Mouse (Mus musculus): Measurements from ENCODE around the gene Echdc1. TPM values are rescaled to one million over a fixed set of nuclear protein-coding genes. Genes with fewer than 3 reads are reported as not detected.
A peak's percentile ranks its signal among the peaks of the same experiment; 100 is the strongest.

Echdc1 gene
- polyA plus RNA-seq, 1 experiment from 2014 or later = 24.8 TPM

GRCm38 (mm10) chr10:29338355-29339056 is 25.5 kb downstream of the Echdc1 start:
- Histone ChIP-seq H3K9me3 (ENCODE audit: control insufficient read depth, low read length) (no peaks in the 10 kb centered on the region), H3K4me2 (ENCODE audit: low read depth) (no peak overlapping the region), H3K27ac (ENCODE audit: low read depth, low read length) (no peak overlapping the region), H3K9ac (ENCODE audit: low read length) (no peak overlapping the region), H3K4me1 (ENCODE audit: control insufficient read depth, insufficient read depth, low read length) (no peaks in the 10 kb centered on the region), H3K27me3 (ENCODE audit: control insufficient read depth, insufficient read depth, low read length) (no peaks in the 10 kb centered on the region), H3K36me3 (ENCODE audit: control insufficient read depth, insufficient read depth, low read length) (no peaks in the 10 kb centered on the region), H3K4me3 (ENCODE audit: low read depth, low read length) (no peak overlapping the region)
- 55% methylated on average over 4 of the region's 4 CpGs for WGBS
- peak; percentile 28; the same call in 1 of the 2 replicates for ATAC-seq (ENCODE audit: insufficient read depth, low FRiP score, low TSS enrichment)
- DNase-seq (ENCODE audit: low spot score) = peak; percentile 76

- Histone ChIP-seq H3K4me3 (ENCODE audit: low read depth, low read length) (no peak overlapping the region), H3K4me1 (ENCODE audit: control insufficient read depth, insufficient read depth, low read length) (no peaks in the 10 kb centered on the region), H3K9me3 (ENCODE audit: control insufficient read depth, low read length) (no peaks in the 10 kb centered on the region), H3K36me3 (ENCODE audit: control insufficient read depth, insufficient read depth, low read length) (peaks cover 2% of the 10 kb centered on the region), H3K9ac (ENCODE audit: low read length) (no peak overlapping the region), H3K4me2 (ENCODE audit: low read depth) (no peak overlapping the region), H3K27ac (ENCODE audit: low read depth, low read length) (no peak overlapping the region), H3K27me3 (ENCODE audit: control insufficient read depth, insufficient read depth, low read length) (no peaks in the 10 kb centered on the region)
- ATAC-seq (ENCODE audit: insufficient read depth, low FRiP score, low TSS enrichment) = no peak
- 92% methylated on average over 4 of the region's 4 CpGs for WGBS
- no peak for DNase-seq (ENCODE audit: low spot score)
These were observed 31.3 kb downstream of the Echdc1 start for GRCm38 (mm10) chr10:29344232-29344631.

GRCm38 (mm10) chr10:29346638-29347037 is 33.7 kb downstream of the Echdc1 start:
- DNase-seq (ENCODE audit: low spot score) (no peak), ATAC-seq (ENCODE audit: insufficient read depth, low FRiP score, low TSS enrichment) (no peak)
- Histone ChIP-seq H3K4me1 (ENCODE audit: control insufficient read depth, insufficient read depth, low read length) (no peaks in the 10 kb centered on the region), H3K27me3 (ENCODE audit: control insufficient read depth, insufficient read depth, low read length) (no peaks in the 10 kb centered on the region), H3K9me3 (ENCODE audit: control insufficient read depth, low read length) (no peaks in the 10 kb centered on the region), H3K4me3 (ENCODE audit: low read depth, low read length) (no peak overlapping the region), H3K27ac (ENCODE audit: low read depth, low read length) (no peak overlapping the region), H3K36me3 (ENCODE audit: control insufficient read depth, insufficient read depth, low read length) (peaks cover 2% of the 10 kb centered on the region), H3K9ac (ENCODE audit: low read length) (no peak overlapping the region), H3K4me2 (ENCODE audit: low read depth) (no peak overlapping the region)
- 96% methylated on average over 7 of the region's 7 CpGs for WGBS

- Histone ChIP-seq H3K9me3 (ENCODE audit: control insufficient read depth, low read length) (no peaks in the 10 kb centered on the region), H3K4me2 (ENCODE audit: low read depth) (no peak overlapping the region), H3K9ac (ENCODE audit: low read length) (no peak overlapping the region), H3K4me1 (ENCODE audit: control insufficient read depth, insufficient read depth, low read length) (no peaks in the 10 kb centered on the region), H3K27me3 (ENCODE audit: control insufficient read depth, insufficient read depth, low read length) (no peaks in the 10 kb centered on the region), H3K36me3 (ENCODE audit: control insufficient read depth, insufficient read depth, low read length) (no peaks in the 10 kb centered on the region; the same call in 1 of the 2 replicates), H3K4me3 (ENCODE audit: low read depth, low read length) (no peak overlapping the region), H3K27ac (ENCODE audit: low read depth, low read length) (no peak overlapping the region)
- 96% methylated on average over 2 of the region's 2 CpGs for WGBS
- ATAC-seq (ENCODE audit: insufficient read depth, low FRiP score, low TSS enrichment) (no peak), DNase-seq (ENCODE audit: low spot score) (no peak)
These were observed 38.5 kb downstream of the Echdc1 start for GRCm38 (mm10) chr10:29351420-29351819.

- no peak for ATAC-seq (ENCODE audit: insufficient read depth, low FRiP score, low TSS enrichment)
- no peak overlapping the region for H3K27ac ChIP-seq (ENCODE audit: low read depth, low read length)
- H3K36me3 ChIP-seq (ENCODE audit: control insufficient read depth, insufficient read depth, low read length) = no peaks in the 10 kb centered on the region
- whole genome bisulfite sequencing = 87% methylated on average over 3 of the region's 3 CpGs
- H3K27me3 ChIP-seq (ENCODE audit: control insufficient read depth, insufficient read depth, low read length) = no peaks in the 10 kb centered on the region
- H3K4me2 ChIP-seq (ENCODE audit: low read depth) = no peak overlapping the region
- no peak overlapping the region for H3K4me3 ChIP-seq (ENCODE audit: low read depth, low read length)
- H3K4me1 ChIP-seq (ENCODE audit: control insufficient read depth, insufficient read depth, low read length) = no peaks in the 10 kb centered on the region
- no peak for DNase-seq (ENCODE audit: low spot score)
- H3K9ac ChIP-seq (ENCODE audit: low read length) = no peak overlapping the region
- H3K9me3 ChIP-seq (ENCODE audit: control insufficient read depth, low read length) = no peaks in the 10 kb centered on the region
These were observed 39.6 kb downstream of the Echdc1 start for GRCm38 (mm10) chr10:29352575-29352974.

GRCm38 (mm10) chr10:29354183-29354582 is 41.2 kb downstream of the Echdc1 start:
- no peak overlapping the region for H3K9ac ChIP-seq (ENCODE audit: low read length)
- H3K27ac ChIP-seq (ENCODE audit: low read depth, low read length) = no peak overlapping the region
- H3K9me3 ChIP-seq (ENCODE audit: control insufficient read depth, low read length) = no peaks in the 10 kb centered on the region
- ATAC-seq (ENCODE audit: insufficient read depth, low FRiP score, low TSS enrichment) (no peak), DNase-seq (ENCODE audit: low spot score) (no peak)
- H3K4me1 ChIP-seq (ENCODE audit: control insufficient read depth, insufficient read depth, low read length) = no peaks in the 10 kb centered on the region
- 70% methylated on average over 7 of the region's 7 CpGs for WGBS
- no peaks in the 10 kb centered on the region for H3K27me3 ChIP-seq (ENCODE audit: control insufficient read depth, insufficient read depth, low read length)
- no peak overlapping the region for H3K4me3 ChIP-seq (ENCODE audit: low read depth, low read length)
- no peak overlapping the region for H3K4me2 ChIP-seq (ENCODE audit: low read depth)
- no peaks in the 10 kb centered on the region for H3K36me3 ChIP-seq (ENCODE audit: control insufficient read depth, insufficient read depth, low read length)

GRCm38 (mm10) chr10:29361095-29361463 is 48.1 kb downstream of the Echdc1 start:
- Histone ChIP-seq H3K27me3 (ENCODE audit: control insufficient read depth, insufficient read depth, low read length) (no peaks in the 10 kb centered on the region), H3K9ac (ENCODE audit: low read length) (peak overlapping the region; percentile 94), H3K4me2 (ENCODE audit: low read depth) (peak overlapping the region; percentile 69), H3K9me3 (ENCODE audit: control insufficient read depth, low read length) (no peaks in the 10 kb centered on the region), H3K4me3 (ENCODE audit: low read depth, low read length) (peak overlapping the region; percentile 83), H3K36me3 (ENCODE audit: control insufficient read depth, insufficient read depth, low read length) (no peaks in the 10 kb centered on the region), H3K27ac (ENCODE audit: low read depth, low read length) (peak overlapping the region; percentile 97), H3K4me1 (ENCODE audit: control insufficient read depth, insufficient read depth, low read length) (peaks cover 3% of the 10 kb centered on the region; the same call in 1 of the 2 replicates)
- ATAC-seq (ENCODE audit: insufficient read depth, low FRiP score, low TSS enrichment) (no peak), DNase-seq (ENCODE audit: low spot score) (no peak)
- 3% methylated on average over 6 of the region's 6 CpGs for WGBS

- H3K9ac ChIP-seq (ENCODE audit: low read length) = peak overlapping the region; percentile 94
- DNase-seq (ENCODE audit: low spot score) = peak; percentile 92
- H3K4me3 ChIP-seq (ENCODE audit: low read depth, low read length) = peak overlapping the region; percentile 83
- no peaks in the 10 kb centered on the region for H3K36me3 ChIP-seq (ENCODE audit: control insufficient read depth, insufficient read depth, low read length)
- WGBS = under 1% methylated on average over 67 of the region's 100 CpGs
- peak; percentile 96 for ATAC-seq (ENCODE audit: insufficient read depth, low FRiP score, low TSS enrichment)
- H3K27ac ChIP-seq (ENCODE audit: low read depth, low read length) = peak overlapping the region; percentile 97
- H3K4me1 ChIP-seq (ENCODE audit: control insufficient read depth, insufficient read depth, low read length) = peaks cover 3% of the 10 kb centered on the region; the same call in 1 of the 2 replicates
- peak overlapping the region; percentile 69 for H3K4me2 ChIP-seq (ENCODE audit: low read depth)
- no peaks in the 10 kb centered on the region for H3K9me3 ChIP-seq (ENCODE audit: control insufficient read depth, low read length)
- H3K27me3 ChIP-seq (ENCODE audit: control insufficient read depth, insufficient read depth, low read length) = no peaks in the 10 kb centered on the region
These were observed 48.7 kb downstream of the Echdc1 start for GRCm38 (mm10) chr10:29361464-29362196.
